Mouse (Mus musculus) lung, embryonic 15.5 days (tissue): ENCODE results near the gene Plekhg4. TPM values are rescaled to one million over a fixed set of nuclear protein-coding genes. Genes with fewer than 3 reads are reported as not detected.

Source experiments
- ATAC-seq: fragments of 200-750 bp; cut with Nextera tagmentation; 2 replicates; pipeline ENCODE4 v1.8.0; 2017; ENCODE audit warnings: moderate number of reproducible peaks, borderline replicate concordance; ENCODE audit not compliant: low FRiP score, low TSS enrichment; ENCODE audit errors: extremely low read depth
- H3K27ac ChIP-seq: fragments of 300-500 bp; sonication (generic); 2 replicates; pipeline ENCODE4 v1.5.1; 2015; ENCODE audit warnings: moderate library complexity, mild to moderate bottlenecking, inconsistent platforms
- H3K27me3 ChIP-seq: fragments of 300-500 bp; sonication (generic); 2 replicates; pipeline ENCODE4 v1.6.1; 2015; ENCODE audit warnings: inconsistent platforms
- H3K36me3 ChIP-seq: fragments of 300-500 bp; sonication (generic); 2 replicates; pipeline ENCODE4 v1.6.1; 2015; ENCODE audit warnings: inconsistent platforms
- H3K4me1 ChIP-seq: fragments of 300-500 bp; sonication (generic); 2 replicates; pipeline ENCODE4 v1.6.1; 2015; ENCODE audit warnings: inconsistent platforms
- H3K4me2 ChIP-seq: fragments of 300-500 bp; sonication (generic); 2 replicates; pipeline ENCODE4 v1.6.1; 2015; ENCODE audit warnings: inconsistent platforms, mild to moderate bottlenecking, moderate library complexity
- H3K4me3 ChIP-seq: fragments of 300-500 bp; sonication (generic); 2 replicates; pipeline ENCODE4 v1.5.1; 2015; ENCODE audit warnings: mild to moderate bottlenecking, inconsistent platforms
- H3K9ac ChIP-seq: fragments of 300-500 bp; sonication (generic); 2 replicates; pipeline ENCODE4 v1.6.1; 2015; ENCODE audit warnings: inconsistent platforms
- H3K9me3 ChIP-seq: fragments of 300-500 bp; sonication (generic); 2 replicates; pipeline ENCODE4 v1.6.1; 2016; ENCODE audit warnings: inconsistent platforms
- WGBS: fragments of 180-500 bp; shearing (Covaris S2); methylation state at CpG from one replicate; pipeline ENCODE4 v1.1.7; 2015; 5-methylcytosine and 5-hydroxymethylcytosine counted together
- polyA plus RNA-seq: library from polyadenylated mRNA; unstranded; fragments of >200 nt; fragmentation: Nextera tagmentation; extraction: Ambion mirVana; gene quantifications from 2 replicates; pipeline ENCODE4 v1.2.1, GENCODE M21; 2015

Gene Plekhg4
- 1.1 and 1.5 TPM in 2 replicates for polyA plus RNA-seq

DNA sequence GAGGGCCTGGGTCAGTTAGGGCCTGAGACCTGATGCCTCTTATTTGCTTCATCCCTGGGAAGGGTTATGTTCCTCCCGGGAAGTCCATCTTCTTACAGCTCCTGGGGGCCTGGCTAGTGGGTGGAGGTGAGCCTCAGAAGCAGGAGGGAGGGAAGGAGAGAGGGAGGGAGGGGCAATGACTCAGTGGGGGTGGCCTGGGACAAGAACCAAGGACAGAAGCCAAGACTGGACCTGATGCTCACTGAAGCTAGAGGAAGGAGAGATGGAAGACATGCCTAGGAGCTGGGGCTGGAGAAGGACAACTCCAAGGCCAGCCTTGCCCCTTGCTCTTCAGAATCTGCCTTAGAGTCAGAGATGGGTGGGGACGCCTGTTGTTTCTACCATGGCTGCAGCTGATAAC lies at the start of gene Plekhg4:
Gene Plekhg4 (plus strand): TSS at position 243 of the 400 bp plus-strand sequence.
- Histone ChIP-seq H3K4me3 (no peak within 1 kb of the TSS), H3K27ac (no peak within 1 kb of the TSS), H3K4me2 (no peak within 1 kb of the TSS), H3K4me1 (peaks cover 24% of the 10 kb centered on the region), H3K36me3 (peaks cover 6% of the 10 kb centered on the region), H3K9me3 (no peaks in the 10 kb centered on the region), H3K27me3 (no peaks in the 10 kb centered on the region), H3K9ac (no peak within 1 kb of the TSS)
- no peak for ATAC-seq
- 38% methylated on average over 2 of the region's 2 CpGs for WGBS

DNA sequence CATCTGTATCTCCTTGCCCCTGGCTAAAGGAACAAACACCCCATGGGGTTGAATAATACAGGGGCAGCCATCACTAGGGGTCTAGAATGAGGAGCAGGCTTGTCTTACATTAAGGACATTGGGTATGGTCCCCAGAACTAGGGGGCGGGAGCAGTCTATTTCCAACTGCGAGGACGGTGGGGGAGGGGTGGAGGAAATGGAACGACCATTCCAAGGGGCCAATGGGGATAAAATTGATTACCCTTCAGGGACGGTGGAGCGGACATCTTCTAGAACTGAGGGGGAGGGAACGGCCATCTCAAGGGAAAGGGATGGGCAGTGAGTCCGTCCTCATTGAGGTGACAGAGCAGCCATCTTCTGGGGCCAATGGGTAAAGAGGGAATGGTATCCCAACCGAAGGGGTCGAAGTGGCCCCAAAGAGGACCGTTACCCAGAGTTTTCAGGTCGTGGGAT lies 47.4 kb upstream of the Plekhg4 start:
- 0% methylated on average over 12 of the region's 12 CpGs for WGBS
- Histone ChIP-seq H3K9me3 (no peaks in the 10 kb centered on the region), H3K27me3 (no peaks in the 10 kb centered on the region), H3K36me3 (peaks cover 33% of the 10 kb centered on the region), H3K27ac (peak overlapping the region; percentile 76), H3K4me2 (peak overlapping the region; percentile 75), H3K4me1 (peaks cover 26% of the 10 kb centered on the region), H3K9ac (peak overlapping the region; percentile 83), H3K4me3 (peak overlapping the region; percentile 80)
- peak; percentile 36; the same call in 1 of the 2 replicates for ATAC-seq

DNA sequence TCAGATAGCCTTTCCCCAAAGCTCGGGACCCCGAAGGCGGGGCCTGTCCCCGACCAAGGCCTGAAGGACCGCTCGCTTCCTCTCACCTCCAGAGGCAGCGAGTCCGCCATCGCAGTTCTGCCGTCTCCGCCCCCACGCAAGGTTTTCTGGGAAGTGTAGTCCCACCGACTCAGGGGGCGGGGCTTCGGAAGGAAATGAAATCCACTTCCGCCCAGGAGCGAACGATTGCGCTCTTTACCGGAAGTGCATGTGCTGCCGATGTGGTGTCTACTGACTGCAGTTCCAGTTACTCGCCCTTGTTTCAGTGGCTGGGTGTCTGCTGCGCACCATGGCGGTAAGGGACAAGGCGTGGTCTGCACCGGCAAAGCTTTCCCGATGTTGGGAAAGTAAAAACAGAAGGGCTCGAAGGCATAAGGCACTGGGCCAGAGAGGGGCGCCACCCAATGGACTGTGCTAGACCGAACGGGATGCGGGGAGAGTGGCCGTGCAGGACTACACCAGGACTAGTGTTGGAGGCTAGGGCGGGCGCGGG lies 46.9 kb upstream of the Plekhg4 start, which contains the start of the genes Lrrc29 and Tmem208:
Gene Lrrc29 (minus strand): TSS at position 138 of the 532 bp plus-strand sequence.
Gene Tmem208 (plus strand): TSS at position 214 of the 532 bp plus-strand sequence.
- under 1% methylated on average over 36 of the region's 36 CpGs for WGBS
- H3K36me3 ChIP-seq = peaks cover 38% of the 10 kb centered on the region
- H3K4me1 ChIP-seq = peaks cover 26% of the 10 kb centered on the region
- H3K27me3 ChIP-seq = no peaks in the 10 kb centered on the region
- ATAC-seq = peak; percentile 90
- peak within 1 kb of the TSS; percentile 80 for H3K4me3 ChIP-seq
- H3K9me3 ChIP-seq = no peaks in the 10 kb centered on the region
- peak within 1 kb of the TSS; percentile 83 for H3K9ac ChIP-seq
- H3K4me2 ChIP-seq = peak within 1 kb of the TSS; percentile 75
- peak within 1 kb of the TSS; percentile 93 for H3K27ac ChIP-seq

DNA sequence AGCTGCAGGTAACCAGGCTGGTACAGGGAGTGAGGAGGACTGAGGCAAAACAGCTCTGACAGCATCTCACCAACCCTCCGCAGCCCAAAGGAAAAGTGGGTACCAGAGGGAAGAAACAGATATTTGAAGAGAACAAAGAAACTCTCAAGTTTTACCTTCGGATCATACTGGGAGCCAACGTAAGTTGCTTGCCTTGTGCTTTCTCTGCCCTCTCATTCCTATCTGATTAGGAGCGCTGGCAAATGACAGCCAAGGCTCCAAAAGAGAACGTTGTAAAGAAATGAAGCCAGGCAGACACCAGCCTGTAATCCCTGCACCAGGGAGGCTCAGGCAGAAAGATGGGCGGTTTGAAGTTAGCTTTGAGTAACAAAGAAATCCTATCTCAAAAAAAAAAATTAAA lies 46.1 kb upstream of the Plekhg4 start:
- H3K36me3 ChIP-seq = peaks cover 46% of the 10 kb centered on the region
- peak overlapping the region; percentile 83 for H3K9ac ChIP-seq
- H3K27ac ChIP-seq = peak overlapping the region; percentile 93
- H3K4me3 ChIP-seq = peak overlapping the region; percentile 80
- H3K9me3 ChIP-seq = no peaks in the 10 kb centered on the region
- ATAC-seq = no peak
- H3K4me2 ChIP-seq = peak overlapping the region; percentile 75
- H3K4me1 ChIP-seq = peaks cover 26% of the 10 kb centered on the region
- WGBS = 21% methylated on average over 6 of the region's 6 CpGs
- H3K27me3 ChIP-seq = no peaks in the 10 kb centered on the region

DNA sequence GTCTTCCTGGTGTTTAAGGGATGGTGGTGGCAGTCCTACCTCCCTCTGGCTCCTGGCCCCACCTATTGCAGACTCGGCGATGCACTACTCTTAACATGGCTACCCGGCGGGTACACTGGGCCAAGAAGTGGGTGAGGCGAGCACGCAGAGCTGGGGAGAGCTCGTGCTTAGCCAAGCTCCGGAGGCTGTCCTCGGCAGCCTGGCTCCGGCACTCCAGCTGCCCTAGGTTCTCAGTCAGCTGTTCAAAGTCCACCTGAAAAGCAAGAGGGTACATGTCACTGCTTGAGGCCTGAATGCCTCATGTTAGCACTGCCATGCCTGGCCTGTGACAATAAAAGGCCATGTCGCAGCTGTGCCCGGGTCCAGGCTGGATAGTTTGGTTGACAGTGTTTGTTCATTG lies 42.7 kb upstream of the Plekhg4 start:
- H3K4me2 ChIP-seq = no peak overlapping the region
- no peaks in the 10 kb centered on the region for H3K9me3 ChIP-seq
- H3K9ac ChIP-seq = no peak overlapping the region
- no peak overlapping the region for H3K4me3 ChIP-seq
- peaks cover 19% of the 10 kb centered on the region for H3K4me1 ChIP-seq
- 91% methylated on average over 12 of the region's 12 CpGs for WGBS
- H3K27ac ChIP-seq = no peak overlapping the region
- H3K36me3 ChIP-seq = peaks cover 73% of the 10 kb centered on the region
- H3K27me3 ChIP-seq = no peaks in the 10 kb centered on the region
- ATAC-seq = no peak

DNA sequence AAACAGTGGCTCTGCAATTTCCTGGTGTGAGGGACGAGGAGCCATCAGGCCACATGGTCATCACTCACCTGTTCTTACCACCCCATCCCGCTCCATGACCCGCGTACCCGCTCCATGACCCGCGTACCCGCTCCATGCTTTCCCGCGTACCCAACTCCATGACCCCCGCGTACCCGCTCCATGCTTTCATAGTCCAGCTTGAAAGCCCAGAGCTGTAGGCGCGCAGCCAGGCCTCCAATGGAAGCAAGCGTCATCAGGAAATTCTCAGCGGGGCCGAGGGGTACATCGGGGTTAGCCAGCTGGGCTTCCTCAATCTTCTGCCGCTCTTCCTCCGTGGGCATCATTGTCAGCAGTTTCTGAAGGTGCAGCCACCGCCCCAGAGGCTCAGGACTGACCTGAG lies 41.6 kb upstream of the Plekhg4 start:
- Histone ChIP-seq H3K27ac (no peak overlapping the region), H3K36me3 (peaks cover 85% of the 10 kb centered on the region), H3K4me1 (peaks cover 15% of the 10 kb centered on the region), H3K9ac (no peak overlapping the region), H3K4me2 (no peak overlapping the region), H3K9me3 (no peaks in the 10 kb centered on the region), H3K27me3 (no peaks in the 10 kb centered on the region), H3K4me3 (no peak overlapping the region)
- 89% methylated on average over 22 of the region's 22 CpGs for WGBS
- no peak for ATAC-seq

DNA sequence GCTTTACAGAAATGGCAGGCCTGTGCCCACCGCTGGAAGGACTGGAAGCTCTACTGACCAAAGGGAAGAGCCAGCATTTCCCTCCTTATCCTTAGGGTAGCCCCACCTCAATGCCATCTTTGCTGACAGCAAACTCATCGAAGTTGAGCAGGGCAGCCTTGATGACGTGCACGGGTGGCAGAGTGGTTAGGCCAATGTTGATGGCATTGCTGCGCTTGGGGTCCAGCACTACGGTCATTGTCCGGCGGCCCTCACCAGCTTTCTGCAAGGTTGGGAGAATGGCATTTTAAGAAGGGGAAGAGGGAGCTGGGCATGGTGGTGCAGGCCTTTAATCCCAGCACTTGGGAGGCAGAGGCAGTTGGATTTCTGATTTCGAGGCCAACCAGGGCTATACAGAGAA lies 41.1 kb upstream of the Plekhg4 start:
- no peak for ATAC-seq
- peak overlapping the region; percentile 76 for H3K27ac ChIP-seq
- H3K4me3 ChIP-seq = no peak overlapping the region
- H3K27me3 ChIP-seq = no peaks in the 10 kb centered on the region
- 93% methylated on average over 9 of the region's 9 CpGs for WGBS
- no peak overlapping the region for H3K9ac ChIP-seq
- H3K36me3 ChIP-seq = peaks cover 89% of the 10 kb centered on the region
- H3K9me3 ChIP-seq = no peaks in the 10 kb centered on the region
- H3K4me2 ChIP-seq = no peak overlapping the region
- H3K4me1 ChIP-seq = peaks cover 13% of the 10 kb centered on the region

DNA sequence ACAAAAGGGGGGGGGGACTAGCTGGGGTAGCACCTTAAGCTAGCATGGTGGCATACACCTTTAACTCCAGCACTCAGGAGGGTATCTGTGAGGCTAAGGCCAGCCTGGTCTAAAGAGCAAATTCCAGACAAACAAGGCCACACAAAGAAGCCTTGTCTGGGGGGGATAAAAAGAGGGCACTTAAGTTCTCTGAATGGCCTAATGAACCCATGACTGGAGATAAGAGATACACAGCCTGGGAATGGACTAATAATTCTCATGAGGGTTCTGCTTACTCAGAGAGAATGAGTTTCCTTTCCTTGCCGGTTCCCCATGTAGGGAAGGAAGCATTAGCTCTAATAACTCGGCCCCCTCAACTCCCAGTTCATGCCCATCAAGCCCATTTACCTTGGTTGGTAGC lies 40.6 kb upstream of the Plekhg4 start:
- WGBS = 40% methylated on average over 2 of the region's 2 CpGs
- ATAC-seq = no peak
- H3K27ac ChIP-seq = peak overlapping the region; percentile 76

DNA sequence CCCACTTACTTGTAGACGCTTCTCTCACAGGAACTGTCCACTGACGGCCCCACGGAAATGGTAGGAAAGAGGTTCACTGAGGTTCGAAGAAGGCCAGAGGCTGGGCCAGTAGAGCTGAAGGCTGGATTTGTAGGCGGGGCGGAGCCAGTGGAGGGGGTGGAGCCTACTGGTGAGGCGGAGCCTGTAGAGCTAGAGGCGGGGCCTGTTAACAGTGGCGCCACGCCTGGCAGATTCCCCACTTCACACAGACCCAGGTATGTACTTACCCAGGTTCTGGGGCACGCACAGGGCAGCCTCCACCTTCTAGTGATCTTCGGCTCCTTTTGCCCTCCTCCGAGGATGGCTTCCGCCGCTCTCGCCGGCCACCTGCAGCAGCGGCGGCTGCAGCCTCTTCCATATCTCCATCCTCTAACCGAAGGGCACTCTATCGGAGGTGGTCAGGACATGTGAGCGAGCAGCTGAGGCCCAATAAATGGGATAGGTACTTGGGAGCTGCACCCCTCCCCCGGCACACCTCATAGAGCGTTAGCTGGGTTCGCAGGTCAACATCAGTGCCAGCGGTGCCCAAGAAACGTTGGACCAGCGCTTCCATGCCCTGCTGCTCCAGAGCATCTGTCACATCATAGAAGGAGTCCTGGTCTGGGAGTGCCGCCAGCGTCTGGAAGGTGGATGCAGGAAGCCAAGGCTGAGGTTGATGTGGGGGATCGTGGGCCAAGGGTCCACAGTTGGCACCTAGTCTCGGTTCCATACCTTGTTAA lies 36.5 kb upstream of the Plekhg4 start:
- no peak overlapping the region for H3K4me2 ChIP-seq
- H3K36me3 ChIP-seq = peaks cover 75% of the 10 kb centered on the region
- ATAC-seq = no peak
- H3K4me1 ChIP-seq = peaks cover 33% of the 10 kb centered on the region
- 74% methylated on average over 32 of the region's 32 CpGs for WGBS
- no peak overlapping the region for H3K4me3 ChIP-seq
- no peaks in the 10 kb centered on the region for H3K9me3 ChIP-seq
- H3K27me3 ChIP-seq = no peaks in the 10 kb centered on the region
- no peak overlapping the region for H3K27ac ChIP-seq
- H3K9ac ChIP-seq = no peak overlapping the region

More for the DNA sequence above, 40.6 kb upstream of the Plekhg4 start:
- Histone ChIP-seq H3K4me1 (peaks cover 7% of the 10 kb centered on the region), H3K9me3 (no peaks in the 10 kb centered on the region), H3K36me3 (peaks cover 95% of the 10 kb centered on the region), H3K9ac (no peak overlapping the region), H3K27me3 (no peaks in the 10 kb centered on the region), H3K4me2 (no peak overlapping the region), H3K4me3 (no peak overlapping the region)

DNA sequence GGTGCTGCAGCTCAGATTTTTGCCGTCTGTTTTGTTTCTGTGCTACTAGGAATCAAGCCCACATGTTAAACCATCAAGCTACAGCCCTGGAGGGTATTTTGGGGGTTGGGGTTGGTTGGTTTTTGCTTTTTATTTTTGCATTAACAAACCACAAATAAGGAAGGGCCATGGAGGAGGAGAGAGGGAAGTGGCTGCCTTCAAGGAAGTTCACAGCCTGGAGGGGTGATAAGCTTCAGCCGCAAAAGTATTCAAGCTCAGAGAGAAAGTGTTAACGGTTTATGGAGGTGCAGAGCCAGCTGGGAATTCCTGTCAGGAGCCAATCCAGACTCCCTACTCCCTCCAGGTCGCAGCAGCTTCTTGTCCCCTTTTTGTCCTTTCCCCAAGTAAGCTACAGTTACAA lies 34.1 kb upstream of the Plekhg4 start:
- no peaks in the 10 kb centered on the region for H3K27me3 ChIP-seq
- ATAC-seq = no peak
- no peak overlapping the region for H3K9ac ChIP-seq
- no peaks in the 10 kb centered on the region for H3K9me3 ChIP-seq
- 32% methylated on average over 4 of the region's 4 CpGs for WGBS
- H3K4me3 ChIP-seq = no peak overlapping the region
- H3K4me1 ChIP-seq = peaks cover 56% of the 10 kb centered on the region
- no peak overlapping the region for H3K4me2 ChIP-seq
- peaks cover 58% of the 10 kb centered on the region for H3K36me3 ChIP-seq
- no peak overlapping the region; the same call in 1 of the 2 replicates for H3K27ac ChIP-seq

DNA sequence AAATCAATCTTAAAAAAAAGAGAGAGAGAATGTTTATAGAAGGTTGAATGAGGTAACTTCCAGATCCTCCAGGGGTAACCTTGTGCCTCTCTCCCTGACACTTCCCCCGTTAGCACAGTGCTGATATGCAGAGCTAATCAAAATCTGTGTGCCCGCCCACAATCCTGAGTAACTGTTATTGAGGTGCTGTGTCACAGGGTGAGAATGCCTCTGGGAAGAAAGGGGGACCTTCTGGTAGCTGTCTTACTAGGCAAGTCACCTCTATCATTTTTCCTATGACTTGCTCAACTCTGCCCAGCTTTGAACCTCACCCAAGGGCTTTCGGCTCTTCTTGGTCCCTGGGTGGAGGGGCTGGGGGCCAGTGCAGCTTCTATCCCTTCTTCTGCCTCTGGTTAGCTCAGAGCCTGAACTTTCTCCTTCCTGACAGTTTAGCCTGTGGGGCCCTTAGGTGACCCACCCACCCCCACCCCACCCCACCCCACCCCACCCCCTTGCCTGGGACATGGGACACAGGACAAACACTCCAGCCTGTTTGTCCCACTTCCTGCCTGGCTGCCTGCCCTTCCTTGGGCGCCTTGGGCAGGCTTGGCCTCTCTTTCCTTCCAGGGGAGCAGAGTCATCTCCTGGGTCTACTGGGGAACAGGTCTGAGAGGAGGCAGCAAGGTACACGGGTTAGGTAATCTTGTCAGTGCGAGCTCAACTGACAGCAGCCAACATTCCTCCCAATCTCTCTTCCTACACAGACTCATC lies 33.0 kb upstream of the Plekhg4 start:
- Histone ChIP-seq H3K4me2 (peak overlapping the region; percentile 44), H3K36me3 (peaks cover 48% of the 10 kb centered on the region)
- ATAC-seq = no peak

More for the DNA sequence above, 33.0 kb upstream of the Plekhg4 start:
- H3K4me1 ChIP-seq = peaks cover 66% of the 10 kb centered on the region
- no peak overlapping the region for H3K4me3 ChIP-seq
- H3K9me3 ChIP-seq = no peaks in the 10 kb centered on the region
- 35% methylated on average over 6 of the region's 6 CpGs for WGBS
- H3K27ac ChIP-seq = peak overlapping the region; percentile 97
- H3K9ac ChIP-seq = no peak overlapping the region
- H3K27me3 ChIP-seq = no peaks in the 10 kb centered on the region
